Mouse (Mus musculus): Measurements from ENCODE around the gene Rab8b. TPM values are rescaled to one million over a fixed set of nuclear protein-coding genes. Genes with fewer than 3 reads are reported as not detected.
"Not testable (repeated sequence)": the region's sequence is repeated elsewhere in the genome, so short reads cannot be mapped to it uniquely, and the experiment has no call there.

Gene Rab8b
- total RNA-seq, 2 experiments from 2014 or later = 4.9 to 6.5 TPM

DNA sequence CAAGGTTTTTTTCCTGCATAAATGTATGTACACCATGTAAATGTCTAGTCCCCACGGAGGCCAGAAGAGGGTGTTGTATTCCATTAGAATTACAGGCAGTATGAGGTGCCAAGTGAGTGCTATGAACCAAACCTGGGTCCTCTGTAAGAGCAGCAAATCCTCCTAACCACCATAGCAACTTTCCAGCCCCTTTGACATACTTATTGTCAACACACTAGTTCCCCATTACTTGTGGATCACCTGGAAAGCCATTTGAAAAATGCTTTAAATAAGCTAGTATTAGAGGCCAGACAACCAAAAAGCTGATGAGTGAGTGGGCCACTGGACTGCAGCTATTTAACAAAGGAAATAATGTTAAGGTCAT lies 1.6 kb downstream of the Rab8b start:
- DNase-seq (ENCODE audit: low spot score) = no peak

DNA sequence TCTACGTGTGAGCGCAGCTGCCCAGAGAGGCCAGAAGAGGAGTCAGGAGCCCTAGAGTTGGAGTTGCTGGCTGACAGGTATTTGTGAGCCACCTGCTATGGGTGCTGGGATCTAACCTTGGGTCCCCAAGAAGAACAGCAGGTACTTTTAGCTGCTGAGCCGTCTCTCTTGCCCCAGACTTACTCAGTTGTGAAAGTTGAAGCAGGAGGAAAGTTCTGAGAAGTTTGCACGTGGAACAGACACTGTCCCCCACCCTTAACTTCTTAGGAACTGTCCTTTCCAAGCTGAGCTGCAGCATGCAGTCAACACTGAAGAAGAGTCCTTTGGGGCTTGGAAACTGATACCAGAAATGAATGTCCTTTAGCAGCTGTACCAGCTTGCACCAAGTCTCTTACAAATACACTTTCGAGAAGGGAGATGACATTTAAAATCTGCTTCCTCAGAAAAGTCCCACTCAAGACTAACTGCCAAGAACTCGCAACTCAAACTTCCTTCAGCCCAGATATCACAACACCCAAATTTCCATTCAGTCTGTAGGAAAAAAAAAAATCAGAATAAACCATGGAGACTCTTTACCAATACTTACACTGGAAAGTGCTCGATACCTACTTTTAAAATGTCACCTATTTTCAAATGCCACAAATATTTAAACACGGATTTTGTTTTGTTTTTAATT lies 2.1 kb downstream of the Rab8b start:
- no peak for DNase-seq (ENCODE audit: low spot score)

DNA sequence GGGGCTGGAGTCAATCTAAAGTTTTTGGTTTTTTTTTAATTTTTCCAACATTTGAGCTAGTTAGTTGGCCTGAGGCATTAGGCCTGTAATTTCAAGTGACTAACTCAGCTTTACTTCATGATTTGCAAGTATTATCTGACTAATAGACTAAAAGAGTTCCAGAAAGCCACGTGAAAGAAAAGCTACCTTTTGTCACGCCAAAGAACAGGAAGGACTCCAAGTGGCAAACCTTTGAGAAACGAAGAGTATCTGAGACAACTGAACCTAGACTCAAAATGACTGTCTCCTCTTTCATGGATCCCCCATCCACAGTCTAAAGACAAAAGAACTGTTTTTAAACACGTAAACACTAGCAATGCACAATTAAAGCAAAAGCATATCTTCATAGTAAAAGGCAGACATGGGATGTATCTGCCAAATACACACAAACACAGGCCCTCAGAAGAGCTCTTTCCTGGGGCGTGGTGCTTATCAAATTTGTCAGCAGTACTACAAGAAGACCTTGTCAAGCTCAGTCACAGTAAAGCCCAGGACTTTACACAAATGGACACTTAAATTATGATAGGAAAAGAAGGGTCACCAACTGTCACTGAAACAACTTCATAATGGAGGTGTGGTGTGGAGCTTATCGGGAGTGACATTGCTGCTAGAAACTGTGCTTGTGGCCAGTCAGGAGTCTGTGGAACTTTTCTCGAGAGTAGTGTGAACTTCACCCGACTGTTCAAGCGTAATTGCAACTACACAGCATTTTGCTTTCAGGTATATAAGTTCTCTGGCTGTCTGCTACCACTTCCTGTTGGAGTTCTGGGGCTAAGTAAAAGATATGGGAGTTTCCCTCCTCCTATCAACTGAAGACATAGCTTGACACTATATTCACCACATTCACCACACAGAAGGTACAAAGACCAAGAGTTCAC lies 3.4 kb downstream of the Rab8b start:
- no peak for DNase-seq (ENCODE audit: low spot score)

DNA sequence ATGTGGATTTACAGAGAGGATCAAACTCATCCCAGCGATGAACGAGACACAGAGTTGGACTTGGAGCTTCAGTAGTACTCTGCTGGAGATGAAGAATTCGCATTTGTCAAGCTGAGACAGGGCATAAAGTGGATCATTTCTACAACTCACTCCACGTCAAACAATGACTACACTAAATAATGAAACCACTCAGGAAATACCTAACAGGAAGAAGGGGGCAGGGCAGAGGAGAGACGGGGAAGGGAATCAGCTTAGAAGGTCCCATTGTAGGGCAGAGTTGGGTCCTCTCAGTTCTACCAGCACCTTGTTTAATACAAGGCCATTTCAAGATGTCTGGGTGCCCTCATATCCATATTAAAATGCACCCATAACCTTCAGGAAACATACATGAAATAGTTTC lies 4.1 kb downstream of the Rab8b start:
- DNase-seq (ENCODE audit: low spot score) = no peak

DNA sequence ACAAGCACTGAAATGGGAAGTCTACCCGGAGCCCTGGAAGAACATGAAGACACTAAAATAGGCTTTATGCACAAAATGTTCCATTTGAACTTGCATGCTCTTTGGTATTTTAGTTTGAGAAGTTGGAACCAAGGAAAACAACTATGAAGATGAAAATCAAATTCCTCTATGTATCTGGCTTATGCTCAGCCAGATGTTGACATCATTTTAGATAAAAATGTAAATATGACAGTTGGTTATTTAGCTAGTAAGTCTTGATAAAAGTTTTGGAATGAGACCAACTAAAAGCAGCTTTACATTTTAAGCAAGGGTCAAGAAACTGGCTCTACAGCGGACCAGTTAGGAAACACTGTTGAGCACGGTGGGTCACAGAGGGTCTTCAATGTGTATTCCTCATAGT lies 4.9 kb downstream of the Rab8b start:
- no peak for DNase-seq (ENCODE audit: low spot score)

DNA sequence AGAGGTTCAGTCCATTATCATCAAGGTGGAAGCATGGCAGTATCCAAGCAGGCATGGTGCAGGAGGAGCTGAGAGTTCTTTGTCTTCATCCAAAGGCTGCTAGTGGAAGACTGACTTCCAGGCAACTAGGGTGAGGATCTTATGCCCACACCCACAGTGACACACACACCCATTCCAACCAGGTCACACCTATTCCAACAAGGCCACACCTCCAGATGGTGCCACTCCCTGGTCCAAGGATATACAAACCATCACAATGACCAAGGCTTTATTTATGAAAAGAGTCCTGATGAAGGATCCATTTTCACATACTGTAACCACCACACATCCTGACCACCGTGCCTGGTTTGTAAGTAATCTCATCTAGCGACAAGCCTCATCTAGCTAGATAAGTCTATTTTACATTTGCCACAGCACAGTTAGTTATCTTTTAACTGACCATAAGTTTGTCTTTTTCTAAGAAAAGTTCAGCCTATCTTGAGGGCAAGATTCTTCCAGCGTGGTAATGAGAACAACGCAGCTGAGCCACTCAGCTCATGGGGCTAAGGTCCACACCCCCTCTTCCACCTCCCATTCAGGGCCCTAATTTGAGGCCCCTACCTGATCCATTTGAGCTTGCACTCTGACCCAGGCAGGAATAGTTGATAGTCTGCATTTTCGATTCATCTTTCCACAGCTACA lies 6.1 kb downstream of the Rab8b start:
- not testable (repeated sequence) for DNase-seq (ENCODE audit: low spot score)

DNA sequence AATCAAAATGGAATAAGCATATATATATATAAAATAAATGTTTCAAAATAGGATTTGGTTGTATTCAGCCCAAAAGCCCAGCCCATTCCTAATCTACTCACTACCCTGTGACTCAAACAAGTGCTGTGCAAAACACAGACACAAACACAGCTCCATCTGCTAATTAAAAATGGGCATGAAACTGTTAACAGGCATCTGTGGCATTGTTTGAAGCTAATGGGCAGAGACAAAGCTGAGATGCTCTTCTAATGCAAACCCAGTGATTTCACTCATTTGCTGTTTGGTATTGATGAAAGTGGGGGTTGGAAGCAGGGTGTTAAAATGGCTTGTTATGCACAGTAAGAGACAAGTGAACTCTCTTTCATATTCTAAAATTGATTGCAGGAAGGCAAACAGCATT lies 7.2 kb downstream of the Rab8b start:
- no peak for DNase-seq (ENCODE audit: low spot score)

DNA sequence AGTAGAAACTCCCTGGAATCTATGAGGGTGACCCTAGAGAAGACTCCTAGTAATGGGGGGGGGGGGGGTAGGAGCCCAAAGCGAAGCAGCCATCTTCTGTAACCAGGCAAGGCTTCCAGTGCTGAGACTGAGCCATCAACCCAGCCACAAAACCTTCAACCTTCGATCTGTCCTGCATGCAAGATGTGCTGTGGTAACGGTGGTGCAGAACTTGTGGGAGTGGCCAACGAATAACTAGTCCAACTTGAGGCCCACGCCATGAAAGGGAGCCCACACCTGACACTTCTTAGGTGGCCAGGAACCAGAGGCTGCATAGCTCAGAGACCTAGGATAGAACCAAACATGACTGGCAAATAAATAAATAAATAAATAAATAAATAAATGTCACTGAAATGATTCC lies 8.8 kb downstream of the Rab8b start:
- DNase-seq (ENCODE audit: low spot score) = no peak

DNA sequence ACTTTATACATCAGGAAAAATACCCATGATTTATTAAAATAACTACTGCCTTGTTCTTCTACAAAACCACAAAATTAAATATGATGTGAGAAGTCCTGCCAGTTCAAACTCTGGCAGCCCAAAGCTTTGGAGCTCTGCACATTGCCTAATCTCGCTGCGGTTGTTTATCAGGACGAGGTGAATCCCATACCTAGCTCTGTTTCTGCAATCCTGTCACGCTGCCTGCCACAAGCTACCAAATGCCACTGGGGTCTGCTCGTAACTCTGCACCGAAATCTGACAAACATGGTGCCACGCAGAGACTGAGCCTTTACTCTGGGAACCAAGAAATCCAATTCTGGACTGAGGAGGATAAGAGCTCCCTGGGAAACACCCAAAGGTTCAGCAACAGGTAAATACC lies 9.6 kb downstream of the Rab8b start:
- no peak for DNase-seq (ENCODE audit: low spot score)

DNA sequence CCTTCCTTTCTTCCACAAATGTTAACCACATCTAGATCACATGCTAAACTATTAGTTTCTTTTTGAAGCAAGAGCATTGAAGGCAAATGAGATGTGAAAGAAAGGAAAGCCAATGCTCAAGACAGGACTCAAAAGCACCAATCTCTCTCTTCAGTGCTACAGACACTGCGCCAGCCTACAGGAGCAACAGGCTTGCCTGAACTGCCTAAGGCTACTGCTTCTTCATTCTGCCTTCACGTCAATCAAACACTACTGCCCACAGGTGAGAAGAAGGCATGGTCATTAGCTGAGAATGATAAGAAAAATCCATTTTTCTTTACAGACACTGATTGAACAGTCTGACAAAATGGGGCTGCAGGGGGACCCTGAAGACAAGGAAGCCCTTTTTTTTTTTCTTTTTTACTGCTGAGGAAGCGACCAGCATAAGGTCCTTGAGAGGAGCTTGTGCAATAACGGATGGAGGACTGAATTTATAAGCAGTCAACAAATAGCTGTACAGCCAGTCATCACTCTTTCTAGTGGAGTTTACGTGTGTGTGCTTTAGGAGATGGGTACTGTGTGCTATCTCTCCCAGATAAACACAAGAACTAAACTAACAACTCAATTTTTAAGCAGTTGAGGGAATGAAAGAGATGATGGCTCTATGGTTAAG lies 11.6 kb downstream of the Rab8b start:
- no peak for DNase-seq (ENCODE audit: low spot score)

DNA sequence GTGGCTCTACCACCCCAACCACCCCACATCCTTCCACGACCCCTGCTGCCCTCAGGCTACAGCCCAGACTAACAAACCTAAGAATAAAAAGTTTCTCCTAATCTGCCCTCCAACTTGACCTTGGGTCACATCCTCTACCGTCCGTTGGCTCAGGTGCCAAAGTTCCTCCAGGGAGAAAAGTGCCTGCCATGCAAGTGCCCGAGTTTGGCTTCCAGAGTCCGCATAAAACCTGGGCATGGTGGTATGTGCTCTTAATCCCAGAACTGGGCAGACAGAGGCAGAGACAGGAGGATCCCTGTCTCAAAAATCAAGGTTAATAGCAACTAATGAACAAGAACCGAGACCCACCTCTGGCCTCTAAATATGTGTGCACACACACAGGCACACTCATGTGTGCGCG lies 12.4 kb downstream of the Rab8b start:
- DNase-seq (ENCODE audit: low spot score) = no peak

DNA sequence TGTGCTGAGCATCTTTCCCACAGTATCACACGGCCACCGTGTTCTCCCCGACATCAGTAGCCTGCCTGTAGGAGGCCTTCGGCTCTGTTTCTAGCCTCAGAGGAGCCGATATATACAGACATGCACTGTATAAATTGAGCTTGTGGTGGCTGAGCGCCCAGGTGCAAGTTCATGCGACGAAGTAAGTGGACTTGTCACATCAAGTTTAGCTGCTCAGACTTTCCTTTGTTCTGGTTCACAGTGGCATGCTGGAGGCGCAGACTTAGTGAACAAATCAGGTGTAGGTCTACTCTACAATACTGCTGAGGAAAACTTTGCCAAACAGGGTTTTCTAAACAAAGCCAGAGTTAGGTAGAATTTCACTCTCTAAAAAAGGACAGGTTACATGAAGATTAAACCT lies 13.5 kb downstream of the Rab8b start:
- DNase-seq (ENCODE audit: low spot score) = no peak

DNA sequence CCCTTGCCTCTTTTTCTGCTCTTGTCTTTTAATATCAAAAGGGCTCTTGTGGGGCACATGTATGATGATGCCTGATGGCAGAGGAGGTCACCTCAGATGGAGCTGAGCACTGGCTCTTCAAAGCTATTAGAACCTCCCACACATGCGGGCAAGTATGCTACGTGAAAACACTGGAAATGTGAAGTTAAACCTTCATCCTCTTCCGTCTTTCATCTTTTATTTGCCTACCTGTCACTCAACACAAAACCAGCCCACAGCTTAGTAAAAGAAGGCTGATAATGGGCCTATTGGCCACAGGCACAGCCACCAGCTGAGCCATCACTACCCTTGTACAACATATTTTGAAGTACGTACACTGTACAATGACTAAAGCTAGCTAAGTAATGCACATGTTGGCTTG lies 20.0 kb downstream of the Rab8b start:
- DNase-seq (ENCODE audit: low spot score) = no peak

DNA sequence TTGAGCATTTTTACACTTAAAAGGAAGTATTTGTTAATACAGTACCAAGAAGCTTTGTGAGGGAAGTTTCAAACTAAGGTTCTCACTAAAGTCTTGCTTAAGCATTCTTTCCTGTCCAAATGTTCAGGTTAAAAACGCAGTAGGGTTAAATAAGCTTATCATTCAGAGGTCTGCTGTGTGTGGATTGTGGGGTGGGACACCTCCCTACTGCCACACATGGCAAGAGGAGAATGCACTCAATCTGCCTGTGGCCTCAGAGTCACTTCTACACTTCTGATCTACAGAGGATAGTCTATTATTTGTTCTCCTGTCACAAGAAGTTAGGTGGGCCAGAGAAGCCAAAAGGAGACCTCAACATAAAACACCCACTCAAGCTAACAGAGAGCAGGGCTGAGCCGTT lies 20.4 kb downstream of the Rab8b start:
- no peak for DNase-seq (ENCODE audit: low spot score)

DNA sequence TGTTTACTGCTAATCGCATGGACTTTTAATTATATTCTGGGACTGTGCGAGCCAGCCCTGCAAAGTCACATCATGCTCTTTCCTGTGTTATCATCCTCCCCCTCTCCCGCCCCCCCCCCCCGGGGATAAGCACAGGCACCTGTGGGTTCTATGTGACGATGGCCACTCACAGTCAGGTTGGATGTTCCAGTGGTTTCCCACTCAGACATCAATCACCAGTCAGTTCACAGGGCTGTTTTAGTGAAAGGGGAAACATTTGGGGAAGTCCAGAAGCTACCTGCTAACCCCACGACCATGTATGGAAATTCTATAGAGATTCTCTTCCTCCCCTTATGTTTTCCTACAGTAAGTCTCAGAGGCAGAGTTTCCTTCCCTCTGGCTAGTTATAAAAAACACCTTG lies 21.6 kb downstream of the Rab8b start:
- DNase-seq (ENCODE audit: low spot score) = no peak

DNA sequence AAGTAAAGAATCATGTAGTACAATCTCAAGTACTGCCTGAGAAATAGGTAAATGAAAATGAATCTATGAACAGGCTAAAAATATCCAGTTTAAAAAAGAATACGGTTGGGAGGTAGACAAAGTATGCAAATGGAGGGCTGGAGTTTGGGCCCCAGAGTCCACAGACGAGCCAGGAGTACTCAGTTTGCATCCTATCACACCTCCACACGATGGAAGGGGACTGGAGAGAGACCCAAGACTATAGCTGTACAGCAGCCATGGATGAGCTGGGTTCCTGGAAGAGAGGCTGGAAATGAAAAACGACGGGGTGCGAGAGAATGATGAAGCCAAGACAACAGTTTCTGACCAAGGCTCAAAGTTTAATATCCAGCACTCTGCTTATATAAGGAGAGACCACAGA lies 22.5 kb downstream of the Rab8b start:
- DNase-seq (ENCODE audit: low spot score) = no peak

DNA sequence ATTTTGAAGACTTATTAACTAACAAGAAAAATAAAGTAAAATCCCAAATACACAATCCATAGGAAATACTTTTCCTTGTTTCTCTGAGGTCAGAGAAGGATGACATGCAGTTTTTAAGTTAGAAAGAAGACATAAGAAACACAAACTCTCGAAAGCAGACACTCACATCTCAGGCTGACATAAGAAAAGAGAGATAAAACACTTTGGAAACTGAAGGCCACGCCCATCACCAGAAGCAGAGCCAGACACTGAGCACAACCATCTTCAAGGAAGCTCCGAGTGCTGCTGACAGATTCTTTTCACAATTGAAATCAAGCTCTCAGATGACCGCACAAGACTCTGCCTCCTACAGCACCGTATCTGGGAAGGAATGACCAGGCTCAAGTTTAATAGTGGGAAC lies 23.5 kb downstream of the Rab8b start:
- no peak for DNase-seq (ENCODE audit: low spot score)

DNA sequence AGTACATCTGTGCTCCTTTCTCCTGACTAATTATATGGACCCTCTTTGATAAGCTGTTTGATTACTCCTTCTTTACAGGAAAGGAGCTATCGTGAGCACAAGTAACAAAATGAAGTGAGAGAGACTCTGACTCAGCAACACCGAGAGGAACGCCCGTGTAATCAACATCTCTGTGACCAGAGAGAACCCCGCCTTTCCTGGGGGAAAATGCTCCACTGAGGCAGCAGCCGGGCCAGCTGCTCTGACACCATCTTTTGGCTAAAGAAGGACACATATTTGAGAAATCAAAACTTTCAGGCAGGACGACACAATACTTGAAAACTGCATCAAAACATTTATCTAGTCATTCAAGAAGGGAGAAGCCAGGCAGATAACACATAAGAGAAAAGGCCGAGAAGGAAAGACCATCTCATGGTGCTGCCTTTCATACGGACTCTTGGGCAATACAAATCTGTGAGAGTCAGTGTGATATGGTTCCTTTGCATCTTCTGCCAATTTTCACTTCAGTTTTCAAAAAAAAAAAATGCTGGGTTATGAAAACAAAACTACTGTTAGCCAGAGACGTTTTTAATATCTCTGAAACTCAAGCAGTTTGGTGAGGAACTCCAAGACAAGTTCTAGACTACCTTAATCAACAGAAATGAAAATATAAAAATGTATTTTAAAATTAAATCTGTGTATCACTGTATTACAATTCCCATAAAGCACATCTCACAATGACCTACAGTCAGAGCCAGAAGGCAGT lies 24.3 kb downstream of the Rab8b start:
- peak; percentile 73 for DNase-seq (ENCODE audit: low spot score)

DNA sequence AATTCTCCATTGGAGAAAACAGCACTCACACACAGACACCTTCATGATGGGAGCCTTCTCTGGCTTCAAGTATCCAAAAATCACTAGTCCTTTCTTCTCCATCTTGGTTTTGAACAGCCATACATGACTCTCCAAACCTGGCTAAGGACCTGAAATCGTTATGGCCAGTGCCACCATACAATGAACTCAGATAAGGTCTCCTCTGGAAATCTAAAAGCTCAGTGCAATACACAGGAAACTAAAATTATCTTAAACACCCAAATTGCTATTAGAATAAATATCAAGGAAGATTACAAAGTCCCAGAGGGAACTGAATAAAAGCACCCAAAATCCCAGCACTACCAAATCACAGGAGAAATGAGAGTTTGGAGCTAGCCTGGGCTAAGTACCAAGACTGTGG lies 25.1 kb downstream of the Rab8b start:
- DNase-seq (ENCODE audit: low spot score) = no peak

DNA sequence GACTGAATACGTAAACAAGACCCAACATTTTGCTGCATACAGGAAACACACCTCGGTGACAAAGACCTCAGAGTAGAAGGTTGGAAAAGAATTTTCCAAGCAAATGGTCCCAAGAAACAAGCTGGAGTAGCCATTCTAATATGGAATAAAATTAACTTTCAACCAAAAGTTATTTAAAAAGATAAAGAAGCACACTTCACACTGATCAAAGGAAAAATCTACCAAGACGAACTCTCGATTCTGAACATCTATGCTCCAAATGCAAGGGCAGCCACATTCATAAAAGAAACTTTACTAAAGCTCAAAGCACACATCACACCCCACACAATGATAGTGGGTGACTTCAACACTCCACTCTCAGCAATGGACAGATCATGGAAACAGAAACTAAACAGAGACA lies 27.0 kb downstream of the Rab8b start:
- not testable (repeated sequence) for DNase-seq (ENCODE audit: low spot score)

DNA sequence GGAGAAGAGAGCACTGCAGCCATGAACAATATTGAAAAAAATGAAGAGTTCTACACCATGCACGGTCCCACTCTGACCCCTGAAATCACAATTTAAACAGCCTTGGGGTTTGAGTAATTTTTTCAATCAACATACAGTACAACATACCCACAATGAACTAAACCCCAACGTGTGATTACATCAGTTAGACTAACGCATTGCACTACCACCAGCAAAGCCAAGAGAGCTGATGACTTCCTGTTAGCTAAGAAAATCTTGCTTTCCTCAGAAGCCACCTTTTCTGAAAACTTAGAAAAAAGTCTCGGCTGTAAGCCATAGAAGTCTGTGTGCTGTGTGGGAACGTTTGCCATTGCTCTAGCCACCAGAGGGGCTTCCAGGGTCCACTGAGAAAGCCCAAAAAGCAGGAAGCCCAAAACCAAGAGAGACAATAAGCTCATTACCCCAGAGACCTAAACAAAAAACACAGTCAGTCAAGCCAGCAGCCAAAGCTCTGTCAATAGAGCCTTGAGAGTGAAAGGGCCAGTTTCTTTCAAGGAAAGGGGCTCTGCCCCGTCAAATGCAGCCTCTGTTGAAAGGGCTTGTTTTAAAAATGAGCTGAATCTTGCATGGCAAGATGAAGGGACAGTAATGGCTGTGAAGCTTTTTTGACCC lies 31.4 kb downstream of the Rab8b start:
- no peak for DNase-seq (ENCODE audit: low spot score)

Data from gastrocnemius, adult 18-20 months (tissue).